Mouse (Mus musculus) kidney, embryonic 15.5 days (tissue): ENCODE measurements at regions not wholly inside any gene's neighbourhood (a gene's known extent, or its start where the extent isn't known, plus 50 kb on each side); places are given as distances from the start of the nearest gene placed in this dataset.
A peak's percentile ranks its signal among the peaks of the same experiment; 100 is the strongest.

Experiments
- ATAC-seq: fragments of 200-750 bp; cut with Nextera tagmentation; replicated peaks from 2 replicates; pipeline ENCODE4 v1.8.0; 2017; ENCODE audit warnings: moderate TSS enrichment; ENCODE audit not compliant: low FRiP score
- H3K27ac ChIP-seq: fragments of 300-500 bp; sonication (generic); 2 replicates; pipeline ENCODE4 v1.5.1; 2015; ENCODE audit warnings: mild to moderate bottlenecking, inconsistent platforms
- H3K27me3 ChIP-seq: fragments of 300-500 bp; sonication (generic); 2 replicates; pipeline ENCODE4 v1.6.1; 2015; ENCODE audit warnings: inconsistent platforms
- H3K36me3 ChIP-seq: fragments of 300-500 bp; sonication (generic); 2 replicates; pipeline ENCODE4 v1.6.1; 2015; ENCODE audit warnings: inconsistent platforms
- H3K4me1 ChIP-seq: fragments of 300-500 bp; sonication (generic); 2 replicates; pipeline ENCODE4 v1.6.1; 2015; ENCODE audit warnings: inconsistent platforms
- H3K4me2 ChIP-seq: fragments of 300-500 bp; sonication (generic); 2 replicates; pipeline ENCODE4 v1.6.1; 2015; ENCODE audit warnings: moderate library complexity, mild to moderate bottlenecking, inconsistent platforms
- H3K4me3 ChIP-seq: fragments of 300-500 bp; sonication (generic); replicated peaks from 2 replicates; pipeline ENCODE4 v1.5.1; 2015; ENCODE audit warnings: mild to moderate bottlenecking, inconsistent platforms
- H3K9ac ChIP-seq: fragments of 300-500 bp; sonication (generic); 2 replicates; pipeline ENCODE4 v1.6.1; 2015; ENCODE audit warnings: mild to moderate bottlenecking, inconsistent platforms
- H3K9me3 ChIP-seq: fragments of 300-500 bp; sonication (generic); replicated peaks from 2 replicates; pipeline ENCODE4 v1.6.1; 2016; ENCODE audit warnings: inconsistent platforms
- WGBS: fragments of 180-500 bp; shearing (Covaris S2); methylation state at CpG from one replicate; pipeline ENCODE4 v1.1.7; 2015; ENCODE audit warnings: mixed read lengths; 5-methylcytosine and 5-hydroxymethylcytosine counted together

DNA sequence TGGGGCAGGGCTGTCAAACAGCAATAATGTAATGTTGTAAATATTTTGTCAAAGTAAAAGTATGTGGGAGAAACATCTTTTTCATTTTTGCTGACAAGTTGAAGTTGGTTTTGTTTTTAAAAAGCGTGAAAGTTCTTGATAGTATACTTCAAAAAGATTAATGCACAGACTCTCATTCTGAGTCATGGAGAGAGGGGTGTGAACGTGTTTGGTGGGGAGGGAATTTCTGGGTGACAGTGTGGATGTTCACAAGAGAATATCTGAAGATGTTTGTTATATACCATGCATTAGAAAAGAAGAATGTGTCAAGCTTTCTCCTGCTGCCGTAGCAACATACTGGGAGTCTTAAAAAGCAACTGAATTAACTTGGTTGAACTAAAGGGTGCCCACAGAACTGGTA lies 57.0 kb downstream of the Rps29 start:
- H3K27me3 ChIP-seq: no peaks in the 10 kb centered on the region
- no peak for ATAC-seq
- H3K27ac ChIP-seq: no peak overlapping the region
- H3K9ac ChIP-seq: no peak overlapping the region
- no peak overlapping the region for H3K4me2 ChIP-seq
- no peak overlapping the region for H3K4me3 ChIP-seq
- 64% methylated on average over 3 of the region's 3 CpGs for WGBS
- no peaks in the 10 kb centered on the region for H3K9me3 ChIP-seq
- no peaks in the 10 kb centered on the region for H3K36me3 ChIP-seq
- no peaks in the 10 kb centered on the region for H3K4me1 ChIP-seq

- H3K27ac ChIP-seq: no peak overlapping the region
- no peaks in the 10 kb centered on the region for H3K36me3 ChIP-seq
- H3K4me2 ChIP-seq: no peak overlapping the region
- no peak overlapping the region for H3K9ac ChIP-seq
- no peak for ATAC-seq
- H3K9me3 ChIP-seq: no peaks in the 10 kb centered on the region
- no peaks in the 10 kb centered on the region for H3K27me3 ChIP-seq
- H3K4me1 ChIP-seq: no peaks in the 10 kb centered on the region
- 84% methylated on average over 8 of the region's 8 CpGs for WGBS
- H3K4me3 ChIP-seq: no peak overlapping the region
Observed at GRCm38 (mm10) chr12:69094856-69095255, 64.1 kb downstream of the Rps29 start.

GRCm38 (mm10) chr12:69093073-69093797 lies 65.8 kb downstream of the Rps29 start:
- WGBS: 68% methylated on average over 13 of the region's 13 CpGs
- H3K4me1 ChIP-seq: no peaks in the 10 kb centered on the region

GRCm38 (mm10) chr12:69087928-69088609 lies 70.9 kb downstream of the Rps29 start:
- H3K4me3 ChIP-seq: no peak overlapping the region
- H3K9me3 ChIP-seq: no peaks in the 10 kb centered on the region
- no peak for ATAC-seq
- H3K9ac ChIP-seq: no peak overlapping the region
- WGBS: 71% methylated on average over 9 of the region's 9 CpGs
- H3K27ac ChIP-seq: no peak overlapping the region
- H3K36me3 ChIP-seq: no peaks in the 10 kb centered on the region
- no peaks in the 10 kb centered on the region for H3K27me3 ChIP-seq
- H3K4me1 ChIP-seq: peaks cover 11% of the 10 kb centered on the region; the same call in 1 of the 2 replicates
- 0 out of 2 replicates have a peak overlapping the region, but pooled peaks have one; percentile 17 for H3K4me2 ChIP-seq

More at GRCm38 (mm10) chr12:69093073-69093797, 65.8 kb downstream of the Rps29 start:
- Histone ChIP-seq H3K9ac (no peak overlapping the region), H3K4me3 (no peak overlapping the region), H3K27me3 (no peaks in the 10 kb centered on the region), H3K36me3 (no peaks in the 10 kb centered on the region), H3K9me3 (no peaks in the 10 kb centered on the region), H3K4me2 (no peak overlapping the region), H3K27ac (no peak overlapping the region)
- no peak for ATAC-seq

DNA sequence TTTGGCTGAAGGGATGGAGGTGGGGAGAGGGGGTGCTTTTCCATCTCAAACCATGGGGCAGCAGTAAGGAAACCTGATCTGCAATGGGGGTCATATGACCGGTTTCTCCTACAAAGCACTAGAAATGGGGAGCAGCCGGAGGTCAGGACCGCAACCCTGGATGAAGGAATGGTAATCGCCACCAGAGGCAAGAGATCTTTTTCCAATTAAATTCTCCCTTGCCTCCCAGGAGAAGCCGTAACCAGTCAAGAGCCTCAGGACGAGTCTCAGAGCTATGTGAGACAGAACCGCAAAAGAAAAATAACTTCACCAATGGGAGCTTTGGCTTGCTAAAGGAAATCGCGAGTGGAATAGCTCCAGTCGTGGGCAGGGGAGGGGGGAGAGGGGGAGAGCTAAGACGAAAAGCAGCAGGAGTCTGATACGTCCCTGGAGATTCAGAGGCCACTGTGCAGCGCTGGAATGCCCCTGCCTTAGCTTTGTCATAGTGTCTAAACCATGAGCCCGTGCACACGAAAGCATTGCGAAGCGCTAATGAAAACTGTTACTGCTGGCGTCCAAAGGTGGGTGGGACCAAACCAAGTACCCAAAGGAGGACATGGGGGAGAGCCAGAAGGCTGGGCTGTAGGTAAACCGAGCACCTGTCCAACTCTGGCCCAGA lies 73.3 kb downstream of the Rps29 start:
- peak; percentile 57; the same call in 1 of the 2 replicates for ATAC-seq
- 21% methylated on average over 19 of the region's 19 CpGs for WGBS
- Histone ChIP-seq H3K36me3 (no peaks in the 10 kb centered on the region), H3K4me2 (peak overlapping the region; percentile 54), H3K4me3 (peak overlapping the region; percentile 27), H3K27ac (no peak overlapping the region), H3K4me1 (peaks cover 19% of the 10 kb centered on the region; the same call in 1 of the 2 replicates), H3K9ac (no peak overlapping the region), H3K9me3 (no peaks in the 10 kb centered on the region), H3K27me3 (no peaks in the 10 kb centered on the region)

- Histone ChIP-seq H3K4me3 (no peak overlapping the region), H3K27ac (no peak overlapping the region), H3K27me3 (no peaks in the 10 kb centered on the region), H3K4me2 (no peak overlapping the region), H3K4me1 (peaks cover 19% of the 10 kb centered on the region; the same call in 1 of the 2 replicates), H3K36me3 (no peaks in the 10 kb centered on the region), H3K9ac (no peak overlapping the region), H3K9me3 (no peaks in the 10 kb centered on the region)
- ATAC-seq: no peak
- WGBS: 84% methylated on average over 5 of the region's 5 CpGs
Observed at GRCm38 (mm10) chr12:69084656-69085055, 74.3 kb downstream of the Rps29 start.

GRCm38 (mm10) chr12:69082051-69082450 lies 76.9 kb downstream of the Rps29 start:
- 17% methylated on average over 6 of the region's 6 CpGs for WGBS
- Histone ChIP-seq H3K4me2 (0 out of 2 replicates have a peak overlapping the region, but pooled peaks have one; percentile 3), H3K27me3 (no peaks in the 10 kb centered on the region), H3K27ac (no peak overlapping the region), H3K9me3 (no peaks in the 10 kb centered on the region), H3K4me3 (no peak overlapping the region), H3K36me3 (no peaks in the 10 kb centered on the region), H3K9ac (no peak overlapping the region), H3K4me1 (peaks cover 19% of the 10 kb centered on the region; the same call in 1 of the 2 replicates)
- ATAC-seq: no peak

- no peaks in the 10 kb centered on the region for H3K36me3 ChIP-seq
- no peak overlapping the region for H3K27ac ChIP-seq
- H3K4me3 ChIP-seq: no peak overlapping the region
- H3K4me2 ChIP-seq: no peak overlapping the region
- no peaks in the 10 kb centered on the region for H3K4me1 ChIP-seq
- H3K9me3 ChIP-seq: peaks cover 3% of the 10 kb centered on the region; the same call in 1 of the 2 replicates
- H3K9ac ChIP-seq: no peak overlapping the region
- 80% methylated on average over 4 of the region's 4 CpGs for WGBS
- no peaks in the 10 kb centered on the region for H3K27me3 ChIP-seq
- no peak for ATAC-seq
Observed at GRCm38 (mm10) chr12:69039553-69039952, 119.4 kb downstream of the Rps29 start.

GRCm38 (mm10) chr12:69023594-69023993 lies 135.4 kb downstream of the Rps29 start:
- no peaks in the 10 kb centered on the region for H3K9me3 ChIP-seq
- WGBS: 56% methylated on average over 17 of the region's 17 CpGs
- H3K9ac ChIP-seq: no peak overlapping the region
- H3K4me3 ChIP-seq: no peak overlapping the region
- no peaks in the 10 kb centered on the region for H3K36me3 ChIP-seq
- 0 out of 2 replicates have a peak, but pooled peaks cover 4% of the 10 kb centered on the region for H3K4me1 ChIP-seq
- H3K27me3 ChIP-seq: no peaks in the 10 kb centered on the region
- ATAC-seq: no peak
- no peak overlapping the region for H3K27ac ChIP-seq
- peak overlapping the region; percentile 31; the same call in 1 of the 2 replicates for H3K4me2 ChIP-seq

- Histone ChIP-seq H3K4me3 (no peak overlapping the region), H3K36me3 (no peaks in the 10 kb centered on the region), H3K27me3 (no peaks in the 10 kb centered on the region), H3K27ac (no peak overlapping the region), H3K9me3 (no peaks in the 10 kb centered on the region), H3K4me1 (no peaks in the 10 kb centered on the region), H3K9ac (no peak overlapping the region), H3K4me2 (no peak overlapping the region)
- 90% methylated on average over 7 of the region's 7 CpGs for WGBS
- ATAC-seq: no peak
Observed at GRCm38 (mm10) chr12:69016705-69017306, 142.2 kb downstream of the Rps29 start.

DNA sequence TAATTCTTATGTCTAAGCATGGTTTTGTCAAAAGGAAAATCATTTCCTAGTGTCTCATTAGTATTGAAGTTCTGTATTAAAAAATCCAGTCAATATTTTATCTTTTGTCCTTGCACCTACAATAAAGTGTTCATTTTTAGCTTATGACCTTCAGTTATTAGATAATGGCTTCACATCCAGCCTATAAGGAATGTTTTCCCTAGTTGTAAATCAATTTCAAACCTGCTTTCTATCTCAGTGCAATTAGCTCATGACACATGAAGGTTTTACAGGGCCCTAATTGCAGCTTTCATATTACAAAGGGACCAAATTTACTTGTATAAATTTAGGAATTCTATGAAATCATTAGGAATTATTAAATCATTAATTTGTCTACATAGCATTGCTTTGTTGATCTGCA lies 153.8 kb downstream of the Rps29 start:
- Histone ChIP-seq H3K4me3 (no peak overlapping the region), H3K9ac (no peak overlapping the region), H3K4me1 (no peaks in the 10 kb centered on the region), H3K9me3 (no peaks in the 10 kb centered on the region), H3K27ac (no peak overlapping the region), H3K4me2 (no peak overlapping the region), H3K27me3 (no peaks in the 10 kb centered on the region), H3K36me3 (no peaks in the 10 kb centered on the region)
- no peak for ATAC-seq

DNA sequence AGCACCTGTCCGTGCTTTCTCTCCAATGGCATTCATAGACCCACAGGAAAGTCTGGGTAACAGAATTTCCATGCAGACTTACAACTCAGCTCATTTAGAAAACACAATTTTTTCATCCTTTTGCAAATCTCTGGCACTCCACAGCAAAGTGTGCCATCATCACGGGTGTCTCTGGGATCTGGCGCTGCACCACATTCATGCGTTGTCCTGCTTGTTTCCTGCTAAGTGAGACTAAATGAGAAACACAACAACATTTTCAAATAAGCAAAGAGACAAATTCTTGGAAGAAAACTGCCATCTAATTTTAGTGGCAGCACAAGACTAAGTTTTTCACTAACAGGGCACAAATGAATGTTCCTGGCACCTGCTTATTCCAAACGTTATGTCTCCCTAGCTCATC lies 156.9 kb downstream of the Rps29 start:
- Histone ChIP-seq H3K36me3 (no peaks in the 10 kb centered on the region), H3K9ac (no peak overlapping the region), H3K27me3 (no peaks in the 10 kb centered on the region), H3K4me1 (no peaks in the 10 kb centered on the region), H3K4me2 (no peak overlapping the region), H3K9me3 (no peaks in the 10 kb centered on the region), H3K27ac (no peak overlapping the region), H3K4me3 (no peak overlapping the region)
- ATAC-seq: no peak
- 90% methylated on average over 5 of the region's 5 CpGs for WGBS
